Mouse (Mus musculus): ENCODE data around the gene Rtkn2.
"Not testable (repeated sequence)": the region's sequence is repeated elsewhere in the genome, so short reads cannot be mapped to it uniquely, and the experiment has no call there.

Gene Rtkn2

GRCm38 (mm10) chr10:68078708-68079107 lies 99.3 kb downstream of the Rtkn2 start:
- DNase-seq (ENCODE audit: low read depth, low spot score), result no peak

- DNase-seq (ENCODE audit: low read depth, low spot score), result no peak
Measured at GRCm38 (mm10) chr10:68079910-68080670, 100.7 kb downstream of the Rtkn2 start.

- DNase-seq (ENCODE audit: low read depth, low spot score), result no peak
Measured at GRCm38 (mm10) chr10:68081712-68082111, 102.3 kb downstream of the Rtkn2 start.

GRCm38 (mm10) chr10:68085574-68085973 lies 106.2 kb downstream of the Rtkn2 start:
- no peak for DNase-seq (ENCODE audit: low read depth, low spot score)

GRCm38 (mm10) chr10:68086973-68087372 lies 107.6 kb downstream of the Rtkn2 start:
- DNase-seq (ENCODE audit: low read depth, low spot score), result no peak

GRCm38 (mm10) chr10:68087722-68088121 lies 108.4 kb downstream of the Rtkn2 start:
- no peak for DNase-seq (ENCODE audit: low read depth, low spot score)

- DNase-seq (ENCODE audit: low read depth, low spot score), result no peak
Measured at GRCm38 (mm10) chr10:68089435-68090196, 110.2 kb downstream of the Rtkn2 start.

GRCm38 (mm10) chr10:68090197-68090535 lies 110.8 kb downstream of the Rtkn2 start:
- no peak for DNase-seq (ENCODE audit: low read depth, low spot score)

GRCm38 (mm10) chr10:68090544-68090943 lies 111.2 kb downstream of the Rtkn2 start:
- no peak for DNase-seq (ENCODE audit: low read depth, low spot score)

- DNase-seq (ENCODE audit: low read depth, low spot score), result no peak
Measured at GRCm38 (mm10) chr10:68091011-68091410, 111.6 kb downstream of the Rtkn2 start.

GRCm38 (mm10) chr10:68091840-68092239 lies 112.5 kb downstream of the Rtkn2 start:
- no peak for DNase-seq (ENCODE audit: low read depth, low spot score)

- DNase-seq (ENCODE audit: low read depth, low spot score), result no peak
Measured at GRCm38 (mm10) chr10:68093496-68093895, 114.1 kb downstream of the Rtkn2 start.

GRCm38 (mm10) chr10:68095136-68095535 lies 115.8 kb downstream of the Rtkn2 start:
- DNase-seq (ENCODE audit: low read depth, low spot score), result no peak

- no peak for DNase-seq (ENCODE audit: low read depth, low spot score)
Measured at GRCm38 (mm10) chr10:68096395-68096794, 117.0 kb downstream of the Rtkn2 start.

GRCm38 (mm10) chr10:68097821-68098675 lies 118.7 kb downstream of the Rtkn2 start:
- DNase-seq (ENCODE audit: low read depth, low spot score), result no peak

- DNase-seq (ENCODE audit: low read depth, low spot score), result not testable (repeated sequence)
Measured at GRCm38 (mm10) chr10:68099801-68100200, 120.4 kb downstream of the Rtkn2 start.

- no peak for DNase-seq (ENCODE audit: low read depth, low spot score)
Measured at GRCm38 (mm10) chr10:68100506-68100905, 121.1 kb downstream of the Rtkn2 start.

- no peak for DNase-seq (ENCODE audit: low read depth, low spot score)
Measured at GRCm38 (mm10) chr10:68101251-68101650, 121.9 kb downstream of the Rtkn2 start.

GRCm38 (mm10) chr10:68102566-68102965 lies 123.2 kb downstream of the Rtkn2 start:
- no peak for DNase-seq (ENCODE audit: low read depth, low spot score)

- no peak for DNase-seq (ENCODE audit: low read depth, low spot score)
Measured at GRCm38 (mm10) chr10:68103078-68103855, 123.9 kb downstream of the Rtkn2 start.

GRCm38 (mm10) chr10:68103988-68104387 lies 124.6 kb downstream of the Rtkn2 start:
- no peak for DNase-seq (ENCODE audit: low read depth, low spot score)
